Mouse (Mus musculus) erythroid progenitor cell, adult 5-6 weeks (primary cell): ENCODE measurements around the gene Bcar3. TPM values are rescaled to one million over a fixed set of nuclear protein-coding genes. Genes with fewer than 3 reads are reported as not detected.

Source experiments
- ATAC-seq: replicated peaks from 2 replicates; pipeline ENCODE4 v1.8.0; 2016; ENCODE audit warnings: moderate number of reproducible peaks, mild to moderate bottlenecking, moderate TSS enrichment, inconsistent platforms; ENCODE audit not compliant: poor library complexity, low FRiP score, severe bottlenecking
- total RNA-seq, 2 experiments: library from RNA; stranded (forward) in 1 of 2; stranded (reverse) in 1 of 2; fragments of 150-400 nt in 1 of 2; fragments of 186-747, 209-891 nt in 1 of 2; gene quantifications; 2 replicates each; pipeline versions ENCODE4 v1.2.3 to v1.2.4; 2015 to 2017; ENCODE audit warnings: low replicate concordance in 2 of 2

Bcar3 gene
- total RNA-seq, 2 experiments from 2014 or later: not detected

DNA sequence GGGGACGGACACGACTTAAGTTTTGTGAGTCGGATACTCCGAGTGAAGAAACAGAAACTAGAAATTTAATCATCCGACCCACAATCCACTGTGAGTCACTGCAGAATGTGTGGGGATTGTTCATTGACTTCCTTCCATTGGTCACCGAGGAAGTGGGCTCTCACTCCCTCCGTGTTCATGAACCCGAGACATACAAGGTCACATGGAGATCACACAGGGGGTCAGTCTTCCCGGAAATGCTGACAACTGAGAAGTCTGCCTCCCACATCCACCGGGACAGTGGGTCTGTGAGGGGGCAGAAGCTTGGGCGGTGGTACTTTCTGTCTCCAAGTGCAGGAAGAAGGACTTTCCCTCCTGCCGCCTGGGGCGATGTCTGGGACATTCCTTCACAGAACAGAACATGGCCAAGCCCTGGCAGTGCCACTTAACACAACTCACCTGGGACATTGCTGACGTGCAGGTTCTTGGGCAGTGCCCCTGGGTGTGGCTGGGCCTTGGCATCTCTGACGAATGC, 114.9 kb downstream of the Bcar3 start:
- no peak for ATAC-seq

DNA sequence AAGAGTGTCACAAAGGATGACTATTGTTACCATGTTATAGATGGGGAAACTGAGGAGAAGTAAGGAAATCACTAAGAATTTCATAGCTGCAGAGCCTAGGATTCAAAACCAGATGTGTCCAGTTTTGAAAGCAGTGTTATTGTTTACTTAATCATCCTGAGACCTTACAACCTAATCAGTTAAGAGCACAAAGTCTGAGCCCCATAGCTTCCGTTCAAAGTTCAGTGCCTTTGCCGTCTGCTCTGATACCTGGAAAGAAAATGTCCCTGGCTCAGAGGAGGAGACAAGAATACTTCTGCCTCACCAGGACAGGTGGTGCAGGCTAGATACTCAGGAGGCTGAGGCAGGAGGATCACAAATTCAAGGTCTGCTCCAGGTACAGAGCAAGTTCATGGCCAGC, 117.7 kb downstream of the Bcar3 start:
- ATAC-seq: no peak

DNA sequence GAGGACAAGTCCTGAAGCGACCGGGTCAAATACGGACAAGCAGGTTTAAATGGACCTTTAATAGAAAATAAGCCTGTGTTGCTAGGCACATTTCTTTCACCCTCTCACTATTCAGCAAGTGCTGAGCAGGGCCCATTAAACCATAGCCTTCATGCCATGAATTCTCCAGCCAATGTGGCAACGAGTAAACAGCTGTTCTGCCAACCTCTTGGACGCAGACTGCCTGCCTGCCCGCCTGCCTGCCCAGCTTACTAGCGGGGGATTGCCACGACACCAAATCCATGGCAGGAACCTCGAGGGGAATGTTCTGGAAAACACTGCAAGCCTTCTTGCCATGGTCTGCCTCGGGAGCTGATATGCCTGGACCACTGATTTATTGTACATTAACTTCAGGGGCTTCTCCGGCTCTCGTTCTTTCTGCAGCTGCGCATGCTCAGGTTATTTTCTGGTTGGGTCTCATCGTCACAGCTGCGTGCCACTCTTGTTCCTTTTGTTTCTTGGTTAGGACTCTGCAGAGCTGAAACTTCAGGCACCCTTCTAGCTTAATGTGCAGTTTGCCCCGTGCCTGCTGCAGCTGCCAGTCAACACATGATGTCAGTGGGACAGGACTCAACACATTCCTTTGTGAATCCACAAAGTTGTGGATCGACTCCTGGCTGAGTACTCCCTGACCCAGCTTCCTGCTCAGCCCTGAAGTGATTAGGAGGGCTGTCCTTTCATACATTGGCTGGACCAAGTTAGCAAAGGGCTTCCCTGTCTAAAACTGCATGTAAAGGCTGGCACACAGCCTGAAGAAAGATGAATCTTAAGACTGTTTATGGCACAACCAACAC, 120.0 kb downstream of the Bcar3 start:
- ATAC-seq: no peak

DNA sequence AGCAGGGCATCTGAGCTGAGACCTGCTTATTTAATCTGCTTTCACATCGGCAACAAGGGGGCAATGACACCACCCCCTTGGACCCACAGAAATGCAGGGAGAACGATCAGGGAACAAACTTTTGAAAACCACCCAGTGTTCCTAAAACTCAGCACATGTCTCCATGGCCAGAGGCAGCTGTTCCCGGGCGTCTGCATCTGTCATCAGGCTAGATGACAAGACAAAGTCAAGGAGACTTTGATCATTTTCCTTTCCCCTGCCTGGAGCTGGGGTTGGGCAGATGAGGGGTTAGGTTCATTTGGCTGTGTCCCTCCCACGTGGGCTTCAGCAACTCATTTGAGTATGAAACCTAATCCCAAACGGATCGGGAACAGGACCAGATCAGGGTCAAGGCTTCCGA, 120.9 kb downstream of the Bcar3 start:
- no peak for ATAC-seq

DNA sequence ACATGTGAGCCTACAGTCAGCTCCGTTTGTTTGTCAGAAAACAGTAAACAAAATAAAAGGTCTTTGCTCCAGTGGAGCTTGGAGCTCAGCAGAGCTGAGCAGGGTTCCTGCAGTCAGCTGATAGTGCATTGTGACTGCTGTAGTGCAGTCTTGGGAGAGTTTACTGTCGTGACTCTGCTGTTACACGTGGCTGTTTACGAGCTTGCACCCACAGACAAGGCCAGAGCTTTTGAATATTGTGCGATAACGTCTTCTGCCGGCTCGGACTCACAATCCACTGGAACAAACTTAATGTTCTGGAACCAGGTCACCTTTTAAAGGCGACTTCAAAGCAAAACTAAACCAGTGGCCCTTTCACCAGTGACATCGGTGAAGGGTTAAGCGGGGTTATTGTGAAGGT, 123.5 kb downstream of the Bcar3 start:
- ATAC-seq: no peak

DNA sequence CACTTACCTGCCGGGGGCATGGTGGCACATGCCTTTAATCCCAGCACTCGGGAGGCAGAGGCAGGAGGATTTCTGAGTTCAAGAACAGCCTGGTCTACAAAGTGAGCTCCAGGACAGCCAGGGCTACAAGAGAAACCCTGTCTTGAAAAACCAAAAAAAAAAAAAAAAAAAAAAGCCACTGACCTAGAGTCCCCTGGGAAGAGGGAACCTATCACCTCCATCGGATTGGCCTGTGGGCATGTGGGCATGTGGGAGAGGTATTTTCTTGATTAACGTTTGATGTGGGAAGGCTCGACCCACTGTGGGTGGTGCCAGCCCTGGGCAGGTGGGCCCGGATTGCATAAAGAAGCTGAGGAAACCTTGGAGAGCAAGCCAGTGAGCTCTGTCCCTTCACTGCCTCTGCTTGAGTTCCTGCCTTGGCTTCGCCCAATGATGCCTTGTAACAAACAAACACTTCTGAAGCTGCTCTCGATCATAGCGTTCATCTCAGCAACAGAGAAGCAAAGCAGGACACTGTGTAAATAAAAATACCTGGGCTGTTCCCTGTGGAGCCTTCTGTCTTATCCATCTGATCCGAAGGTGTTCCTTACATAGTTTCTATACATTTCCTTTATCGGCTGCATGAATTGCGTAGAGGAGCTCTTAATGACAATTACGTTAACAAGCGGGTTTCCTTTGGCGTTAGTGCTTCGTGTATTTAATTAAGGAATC, 124.8 kb downstream of the Bcar3 start:
- no peak for ATAC-seq

DNA sequence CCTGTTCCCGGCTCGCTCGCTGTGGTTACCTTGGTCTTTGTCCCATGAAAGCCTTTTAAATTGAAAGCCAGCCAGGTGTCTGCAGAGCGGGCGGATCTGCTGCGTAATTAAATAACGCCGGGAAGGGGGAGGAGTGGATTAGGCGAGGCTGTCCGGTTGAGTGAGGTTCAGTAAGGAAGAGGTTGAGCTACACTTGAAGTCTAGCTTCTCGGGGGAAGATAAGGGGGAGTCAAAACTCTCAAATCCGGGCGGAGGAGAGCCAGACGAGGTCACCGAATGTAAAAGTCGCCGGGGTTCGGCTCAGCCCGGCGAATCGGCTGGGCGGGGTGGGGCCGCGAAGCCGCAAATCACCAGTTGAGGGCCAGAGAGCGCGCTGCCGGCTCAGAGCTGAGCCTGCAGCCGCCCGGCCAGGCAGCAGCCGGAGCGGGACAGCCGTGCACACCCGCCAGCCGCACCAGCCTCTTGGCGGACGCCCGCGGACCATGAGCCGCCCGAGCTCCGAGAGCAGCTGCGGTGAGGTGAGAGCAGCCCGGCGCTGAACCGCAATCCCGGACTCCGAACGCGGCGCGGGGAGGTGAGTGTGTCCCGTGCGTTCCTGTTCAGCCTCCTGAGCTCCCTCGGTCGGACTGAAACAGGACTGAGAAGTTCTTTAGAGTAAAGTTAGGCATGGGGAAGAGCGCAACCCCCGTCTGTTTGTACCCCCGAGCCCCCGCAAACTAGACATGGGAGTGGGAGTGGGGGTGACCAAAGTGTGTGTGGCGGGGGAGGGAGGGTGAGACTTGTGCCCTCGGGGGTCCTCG, 125.9 kb downstream of the Bcar3 start:
- ATAC-seq: no peak

DNA sequence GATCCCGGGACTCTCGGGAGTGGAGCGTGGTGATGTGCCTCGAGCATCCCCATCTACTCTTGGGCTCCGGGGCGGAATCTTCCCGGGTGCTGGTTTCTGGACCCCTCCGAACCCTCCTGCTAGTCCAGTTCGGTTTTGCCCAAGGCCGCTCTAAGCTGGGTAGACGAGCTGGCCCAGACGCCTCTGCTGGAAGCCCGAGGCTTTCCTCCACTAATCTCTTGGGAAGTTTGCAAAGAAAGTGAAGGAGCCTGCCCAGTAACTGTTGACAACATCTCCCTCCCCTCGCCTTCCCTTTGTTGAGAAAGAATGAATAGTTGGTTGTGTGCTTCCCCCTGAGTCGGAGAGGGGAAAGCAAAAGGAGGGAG, 126.5 kb downstream of the Bcar3 start:
- ATAC-seq: no peak

DNA sequence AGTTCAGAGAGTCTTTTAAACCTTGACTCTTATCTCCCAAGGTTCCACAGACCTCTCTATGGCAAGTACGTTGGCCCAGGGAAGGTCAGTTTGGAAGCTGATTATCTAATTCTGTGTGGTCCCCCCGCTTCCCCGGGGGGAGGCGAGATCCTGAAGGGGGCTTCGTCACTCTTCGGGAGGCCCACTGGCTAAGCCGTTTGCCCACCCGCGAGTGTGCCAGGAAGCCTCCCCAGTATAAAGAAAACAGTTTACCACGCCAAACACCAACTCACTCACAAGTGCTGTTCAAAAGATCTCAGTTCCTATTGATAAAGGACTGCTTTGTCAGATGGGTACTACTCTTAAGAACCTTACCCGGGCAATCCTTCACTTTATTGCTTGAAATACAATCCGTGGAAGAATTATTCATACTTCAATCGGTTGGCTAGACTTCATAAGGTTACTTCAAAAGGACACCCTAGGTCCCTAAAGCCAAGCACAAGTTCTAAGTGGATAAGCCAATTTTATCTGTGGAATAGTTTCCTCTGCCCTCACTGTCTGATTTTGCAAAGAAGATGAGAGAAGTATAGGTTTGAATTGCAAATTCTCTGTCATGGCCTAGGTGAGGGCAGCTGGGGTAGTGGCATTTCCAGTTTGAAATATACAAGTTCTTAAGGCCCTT, 127.2 kb downstream of the Bcar3 start:
- ATAC-seq: no peak

DNA sequence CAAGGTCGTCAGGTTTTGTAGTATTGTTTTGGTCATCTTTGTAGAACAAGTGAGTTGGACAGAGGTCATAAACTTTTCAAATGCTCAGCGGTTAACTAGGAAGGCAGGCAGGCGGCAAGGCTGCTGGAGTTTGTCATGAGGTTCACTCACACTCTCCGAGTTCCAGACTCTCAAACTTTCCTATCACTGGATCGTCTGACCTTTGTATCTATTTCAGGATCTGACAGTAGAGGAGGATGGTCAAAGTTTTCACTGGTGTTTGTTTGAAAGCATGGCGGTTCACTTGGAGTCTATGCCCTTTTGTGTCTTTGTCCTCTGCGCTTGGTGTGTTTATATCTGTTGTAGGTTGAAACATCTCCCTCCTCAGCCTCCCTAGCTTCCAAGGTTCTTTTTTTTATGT, 127.9 kb downstream of the Bcar3 start:
- ATAC-seq: no peak

DNA sequence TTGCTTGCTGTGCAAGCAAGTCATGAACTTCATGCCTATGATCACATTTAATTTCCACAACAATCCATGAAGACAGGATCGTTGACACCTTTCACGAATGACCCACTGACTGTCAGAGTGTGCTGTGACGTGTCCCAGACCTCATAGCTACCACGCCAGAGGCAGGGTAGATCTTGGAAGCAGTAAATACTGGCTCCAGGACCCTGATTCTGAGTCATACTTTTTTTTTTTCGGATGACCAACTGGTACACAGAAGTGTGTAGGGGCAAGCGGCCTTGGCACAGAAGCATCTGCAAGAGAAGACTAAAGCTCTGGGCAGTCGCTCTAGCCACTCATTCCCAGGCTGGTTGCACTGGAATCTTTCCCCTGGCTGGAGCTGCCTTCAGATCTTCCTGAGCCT, 128.3 kb downstream of the Bcar3 start:
- ATAC-seq: no peak

DNA sequence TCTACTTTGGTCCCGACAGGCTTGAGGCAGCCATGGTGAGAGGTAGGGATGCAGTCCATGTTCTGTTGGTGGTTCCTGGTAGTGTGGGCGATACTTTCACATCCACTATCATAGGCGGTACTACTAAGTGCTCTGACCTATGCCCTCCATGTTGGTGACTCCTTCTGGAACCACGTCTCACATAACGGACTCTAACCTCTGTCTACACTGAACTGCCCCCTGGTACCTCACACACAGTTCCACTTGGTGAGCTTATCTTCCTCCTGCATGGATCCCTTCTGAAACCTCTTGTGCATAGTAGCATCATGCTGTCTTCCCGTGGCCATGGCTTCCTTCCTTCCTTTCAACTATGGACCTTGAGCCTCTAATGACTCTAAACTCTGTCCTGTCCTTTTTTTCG, 129.7 kb downstream of the Bcar3 start:
- ATAC-seq: no peak

DNA sequence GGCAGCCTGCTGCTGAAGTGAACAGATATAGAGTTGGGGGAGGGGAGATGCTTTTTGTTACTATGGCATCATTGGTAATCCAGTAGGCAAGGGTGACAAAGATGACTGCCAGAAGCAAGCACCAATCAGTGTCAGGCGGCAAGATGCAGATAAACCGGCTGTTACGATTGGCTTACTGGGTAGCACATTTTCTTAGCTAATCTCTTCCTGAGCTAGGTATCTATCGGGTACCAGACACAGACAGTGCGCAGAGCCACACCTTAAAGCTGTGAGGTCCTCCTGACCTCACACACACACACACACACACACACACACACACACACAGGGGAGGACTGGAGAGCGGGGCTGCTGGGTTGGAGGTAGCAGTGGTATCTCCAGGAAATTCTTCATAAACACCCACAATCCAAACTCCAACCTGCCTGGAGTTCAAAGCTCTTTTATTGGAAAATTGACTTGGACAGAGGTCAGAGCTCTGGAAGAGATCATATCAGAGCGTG, 134.4 kb downstream of the Bcar3 start:
- no peak for ATAC-seq

DNA sequence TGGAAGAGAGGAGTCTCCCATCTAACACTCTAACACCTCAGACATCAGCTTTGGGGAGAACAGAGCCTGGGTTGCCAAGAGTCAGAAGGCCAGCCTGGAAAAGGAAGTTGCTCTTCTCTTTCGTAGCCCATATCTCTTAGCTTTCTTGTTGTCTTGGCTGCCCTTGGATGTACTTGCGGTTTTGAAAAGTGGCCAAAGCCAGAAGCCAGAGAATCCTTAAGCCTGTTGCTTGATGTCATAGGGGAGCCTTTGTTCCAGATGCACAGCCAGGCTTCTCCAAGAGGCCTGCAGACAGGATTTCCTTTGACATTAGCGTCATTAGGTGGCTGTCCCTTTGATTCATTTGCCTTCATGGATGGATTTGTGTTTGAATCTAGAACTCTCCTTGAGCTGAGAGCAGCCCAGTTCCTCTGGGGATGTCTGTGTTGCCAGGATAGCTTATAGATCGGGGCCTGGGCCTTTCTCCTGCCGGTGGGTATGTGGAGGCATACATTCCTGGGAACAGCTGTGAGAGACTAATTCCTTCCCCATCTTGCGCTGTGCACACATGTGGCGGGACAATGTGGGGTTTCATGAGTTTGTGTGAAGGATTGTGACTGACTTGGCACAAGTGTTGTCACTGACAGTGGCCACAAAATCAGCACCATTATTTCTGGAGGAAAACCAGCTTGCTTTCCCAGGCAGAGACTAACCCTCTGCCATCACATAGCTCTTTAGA, 137.0 kb downstream of the Bcar3 start:
- no peak for ATAC-seq

DNA sequence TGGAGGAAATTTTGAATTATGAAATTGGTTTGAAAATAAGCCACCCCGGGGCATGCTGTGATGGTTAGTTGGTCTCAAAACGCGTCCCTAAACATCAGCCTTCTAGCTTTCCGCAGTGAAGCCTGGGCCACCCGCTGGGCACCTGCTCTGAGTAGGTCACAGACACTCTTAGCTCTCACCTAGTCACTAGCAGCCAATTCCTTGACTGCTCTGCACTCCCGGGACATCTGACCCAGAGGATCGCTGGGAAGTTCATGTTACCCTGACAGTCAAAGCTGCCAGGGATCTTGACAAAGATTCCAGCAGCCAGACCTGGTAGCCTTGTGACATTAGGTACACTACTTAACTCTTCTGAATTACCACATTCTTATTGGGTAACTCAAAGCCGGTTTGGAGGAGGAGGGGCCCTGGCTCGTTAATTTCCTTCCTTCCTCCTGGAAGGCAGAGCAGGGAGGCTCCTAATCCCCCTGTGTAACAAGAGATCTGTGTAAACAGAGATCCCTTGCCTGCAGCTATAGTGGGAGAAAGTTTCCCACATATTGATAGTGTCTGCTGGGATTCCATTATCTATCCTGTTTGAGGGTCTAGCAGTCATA, 139.0 kb downstream of the Bcar3 start:
- ATAC-seq: no peak

DNA sequence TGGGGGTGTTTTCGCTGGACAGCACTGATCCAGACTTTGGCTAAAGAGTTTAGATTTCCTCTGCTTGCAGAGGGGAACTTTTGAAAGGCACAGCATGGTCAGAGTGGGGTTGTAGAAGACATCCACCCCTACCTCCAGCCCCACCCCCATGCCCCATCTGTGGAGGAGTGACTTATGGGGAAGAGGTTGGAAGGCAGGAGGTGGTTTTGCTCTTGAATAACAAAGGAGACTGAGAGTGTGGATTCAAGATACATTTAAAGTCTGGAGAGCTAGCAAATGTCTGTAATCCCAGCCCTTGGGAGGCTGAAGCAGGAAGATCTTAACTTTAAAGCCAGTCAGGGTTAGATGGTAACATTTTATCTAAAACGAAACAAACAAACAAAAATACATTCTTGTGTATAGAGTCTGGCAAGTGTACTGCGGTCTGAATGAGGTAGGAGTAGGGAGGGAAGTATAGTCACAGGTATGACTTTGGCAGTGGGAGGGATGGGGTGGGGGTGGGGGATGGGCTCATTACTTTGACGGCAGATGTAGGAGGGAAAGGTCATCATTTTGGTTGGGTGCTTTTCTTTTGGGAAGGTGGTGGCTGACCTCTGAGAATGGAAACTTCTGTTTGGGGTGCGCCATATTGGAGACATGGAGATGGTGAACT, 140.2 kb downstream of the Bcar3 start:
- no peak for ATAC-seq

DNA sequence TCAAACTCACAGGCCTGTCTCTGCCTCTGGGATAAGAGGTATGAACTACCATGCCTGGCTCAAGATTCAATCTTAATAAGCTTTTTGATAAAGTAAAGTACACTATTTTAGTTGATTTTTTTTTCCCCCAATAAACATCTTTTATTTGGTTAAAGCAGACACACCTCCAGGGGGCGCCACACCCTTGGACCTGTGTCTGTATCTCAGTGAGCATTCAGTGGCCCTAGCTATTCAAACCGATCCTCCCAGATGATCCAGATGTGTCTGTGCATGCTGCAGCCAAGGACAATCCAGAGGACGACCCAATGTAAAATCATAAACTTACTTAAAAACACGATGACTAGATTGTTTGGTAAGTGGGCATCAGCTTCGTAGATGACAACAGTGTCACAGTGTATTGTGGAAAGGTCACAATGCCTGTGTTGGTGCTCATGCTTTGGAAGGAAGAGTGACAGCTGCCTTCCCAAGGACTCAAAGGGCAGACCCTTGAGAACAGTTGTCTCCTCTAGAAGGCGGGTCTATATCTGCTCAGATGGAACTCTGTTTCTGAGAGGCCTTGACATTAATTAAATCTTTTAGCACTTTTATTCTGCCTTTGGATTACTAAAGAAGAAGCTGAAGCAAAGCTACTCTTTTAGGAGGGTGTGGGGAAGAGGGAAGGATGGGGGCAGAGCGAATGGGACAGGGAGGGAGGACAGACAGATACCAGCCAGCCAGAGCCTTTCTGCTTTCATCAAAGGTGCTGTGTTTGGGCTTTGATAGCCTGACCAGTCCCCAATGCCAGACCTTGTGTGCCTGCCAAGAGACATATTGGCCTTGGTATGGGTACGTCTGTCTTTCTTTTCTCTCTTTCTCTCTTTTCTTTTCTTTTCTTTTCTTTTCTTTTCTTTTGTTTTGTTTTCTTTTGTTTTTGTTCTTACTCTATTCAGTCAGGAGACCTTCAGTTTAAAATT, 141.3 kb downstream of the Bcar3 start:
- no peak for ATAC-seq
